Mouse (Mus musculus): ENCODE measurements around the gene Cntnap5a.

Gene Cntnap5a

DNA sequence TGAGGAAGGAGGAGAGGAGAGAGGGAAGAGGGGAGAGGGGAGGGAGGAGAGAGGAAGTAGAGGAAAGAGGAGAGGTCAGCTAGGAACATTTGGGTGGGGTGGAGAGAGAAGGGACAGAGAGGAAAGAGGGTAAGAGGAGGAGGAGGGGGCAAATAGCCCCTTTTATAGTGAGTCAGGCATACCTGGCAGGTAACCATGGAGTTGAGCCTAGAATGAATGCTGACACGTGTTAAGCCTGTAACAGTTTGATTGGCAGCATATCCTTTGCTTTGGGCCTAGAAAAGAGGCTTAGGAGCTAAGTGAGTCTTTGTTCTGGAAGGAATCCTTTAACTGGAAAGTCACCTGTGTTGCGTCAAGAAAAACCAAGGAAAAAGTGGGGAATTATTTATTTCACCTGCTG is 681.6 kb downstream of the Cntnap5a start:
- in situ Hi-C loops (cut with MboI, MseI), result no loop called here

DNA sequence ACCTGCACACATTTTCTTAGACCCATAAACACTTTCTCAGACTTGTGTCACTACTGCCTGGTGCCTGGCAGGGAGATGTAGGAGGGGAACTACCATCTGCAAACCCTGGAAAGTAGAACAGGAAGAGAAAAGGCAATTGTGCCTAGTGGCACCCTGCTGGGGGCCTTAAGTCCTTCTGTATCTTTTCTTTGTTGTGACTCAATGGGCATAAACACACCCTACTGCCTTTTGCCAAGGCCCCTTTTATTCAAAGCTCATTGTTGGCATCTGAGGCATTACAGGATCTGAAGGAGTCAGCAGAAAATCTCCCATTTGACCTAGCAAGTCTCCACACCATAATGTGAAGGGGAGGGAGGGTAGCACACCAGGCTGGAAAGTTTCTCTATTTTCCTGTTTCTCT is 682.2 kb downstream of the Cntnap5a start:
- in situ Hi-C loops (cut with MboI, MseI), result no loop called here

DNA sequence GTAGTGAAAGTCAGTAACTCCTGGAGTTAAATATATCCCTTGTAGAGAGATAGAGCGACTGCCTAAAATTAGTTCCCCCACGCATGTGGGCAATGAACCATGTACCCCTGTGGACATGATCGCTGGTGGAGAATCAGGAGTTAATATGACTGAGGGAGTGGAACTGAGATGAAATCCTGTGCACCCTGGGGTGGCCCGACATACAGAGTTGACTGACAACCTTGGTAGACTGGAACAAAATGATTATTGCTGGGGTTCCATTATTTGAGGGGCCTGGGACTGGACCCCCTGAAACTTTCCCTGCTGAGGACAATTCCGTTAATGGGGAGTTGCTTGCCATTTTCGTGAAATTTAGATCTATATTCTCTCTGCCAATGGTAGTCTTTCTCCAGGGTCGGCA is 683.0 kb downstream of the Cntnap5a start:
- in situ Hi-C loops (cut with MboI, MseI), result no loop called here

GRCm38 (mm10) chr1:116370817-116371216 is 686.3 kb downstream of the Cntnap5a start:
- in situ Hi-C loops (cut with MboI, MseI), result loop anchor here (10.0 kb wide), 1 partner anchor 1496 kb away; no protein-coding TSS in a partner anchor

GRCm38 (mm10) chr1:116373551-116373950 is 689.0 kb downstream of the Cntnap5a start:
- in situ Hi-C loops (cut with MboI, MseI), result loop anchor here (10.0 kb wide), 1 partner anchor 1499 kb away; no protein-coding TSS in a partner anchor

DNA sequence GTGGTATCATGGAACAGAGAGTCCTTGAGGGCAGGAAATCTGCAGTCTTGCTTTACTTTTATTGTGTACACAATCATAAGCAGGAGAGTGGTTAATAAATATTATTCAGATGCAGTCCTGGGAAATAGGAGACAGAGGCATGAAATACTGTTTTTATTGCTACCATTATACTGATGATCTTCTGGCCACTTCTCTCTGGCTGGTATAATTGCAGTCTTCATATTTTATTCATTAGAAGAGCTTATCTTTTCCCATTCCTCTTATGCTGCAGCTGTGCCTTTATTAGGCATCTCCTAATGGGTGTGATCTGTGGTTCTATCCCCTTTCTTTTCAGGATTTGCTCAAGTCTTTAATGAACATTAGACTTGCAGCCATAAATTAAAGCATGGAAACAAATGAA is 707.8 kb downstream of the Cntnap5a start:
- in situ Hi-C loops (cut with MboI, MseI), result no loop called here

DNA sequence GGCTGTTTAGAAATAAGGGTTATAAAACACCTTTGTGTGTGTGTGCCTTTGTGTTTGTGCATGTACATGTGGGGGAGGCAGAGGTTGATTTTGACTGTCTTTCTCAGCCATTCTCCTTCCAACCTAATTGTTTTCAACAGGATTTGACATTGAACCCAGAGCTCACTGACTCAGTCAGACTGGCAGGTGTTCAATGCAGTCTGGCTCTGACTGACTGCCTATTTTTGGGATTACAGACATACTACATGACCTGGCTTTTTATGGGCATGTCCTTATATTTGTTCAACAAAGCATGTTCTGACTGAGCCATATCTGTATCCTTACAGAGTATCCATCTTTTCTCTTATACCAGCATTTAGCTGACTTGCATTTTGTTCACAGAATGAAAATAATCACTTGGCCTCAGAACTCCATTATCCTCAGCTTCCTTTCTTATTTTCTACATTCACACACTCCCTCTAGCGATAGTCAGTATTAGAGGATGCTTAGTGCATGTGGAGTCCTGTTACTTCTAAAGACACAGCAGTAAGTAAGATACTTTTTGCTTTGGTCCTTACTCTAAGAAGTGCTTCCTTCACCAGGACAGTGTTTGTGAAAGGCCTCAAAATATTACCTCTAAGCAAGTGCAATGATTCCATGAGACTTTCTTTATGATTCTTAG is 717.6 kb downstream of the Cntnap5a start:
- in situ Hi-C loops (cut with MboI, MseI), result no loop called here

DNA sequence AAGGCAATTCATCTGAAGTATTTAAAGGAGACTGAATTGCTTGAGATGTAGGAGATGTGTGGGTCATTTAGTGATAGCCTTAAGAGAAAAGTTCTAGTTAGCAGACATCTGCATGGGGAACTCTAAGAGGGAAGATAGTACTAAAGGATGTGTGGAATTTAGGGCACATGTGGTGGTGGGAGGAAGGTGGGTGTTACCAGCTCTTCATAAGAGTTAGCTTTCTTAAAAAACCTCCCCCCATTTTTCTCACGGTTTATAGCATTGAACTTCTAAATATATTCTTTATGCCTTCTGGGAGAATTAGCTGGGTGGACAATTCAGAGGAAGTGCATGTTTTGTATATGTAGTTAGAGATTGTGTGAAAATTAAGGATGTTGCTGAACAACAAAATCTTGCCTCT is 725.3 kb downstream of the Cntnap5a start:
- in situ Hi-C loops (cut with MboI, MseI), result no loop called here

GRCm38 (mm10) chr1:116428396-116428795 is 743.8 kb downstream of the Cntnap5a start:
- in situ Hi-C loops (cut with MboI, MseI), result no loop called here

DNA sequence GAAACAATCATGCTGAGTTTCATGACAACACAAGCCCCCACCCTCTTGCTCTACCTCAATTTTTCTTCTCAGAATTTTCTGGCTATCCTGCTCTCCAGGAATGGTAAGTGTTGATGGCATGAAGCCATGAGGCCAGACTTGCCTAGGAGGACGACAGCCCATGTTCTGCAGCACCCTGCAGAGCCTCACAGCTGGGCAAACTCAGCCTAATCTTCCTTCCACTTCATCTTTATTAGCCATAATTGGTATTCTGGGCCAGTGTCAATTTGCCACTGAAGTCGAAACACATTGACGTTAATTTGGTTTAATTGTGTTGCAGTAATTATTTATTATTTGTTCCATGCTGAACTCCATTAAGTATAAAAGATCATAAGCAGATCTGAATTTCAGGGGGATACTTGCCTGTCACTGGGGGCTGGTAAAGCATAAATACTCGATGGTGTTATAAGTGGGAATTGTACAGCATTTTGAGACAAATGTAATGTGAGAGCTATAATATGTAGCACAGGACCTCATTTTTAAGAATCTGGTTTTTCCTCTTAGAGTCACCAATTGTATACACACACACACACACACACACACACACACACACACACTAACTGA is 770.7 kb downstream of the Cntnap5a start:
- in situ Hi-C loops (cut with MboI, MseI), result no loop called here

DNA sequence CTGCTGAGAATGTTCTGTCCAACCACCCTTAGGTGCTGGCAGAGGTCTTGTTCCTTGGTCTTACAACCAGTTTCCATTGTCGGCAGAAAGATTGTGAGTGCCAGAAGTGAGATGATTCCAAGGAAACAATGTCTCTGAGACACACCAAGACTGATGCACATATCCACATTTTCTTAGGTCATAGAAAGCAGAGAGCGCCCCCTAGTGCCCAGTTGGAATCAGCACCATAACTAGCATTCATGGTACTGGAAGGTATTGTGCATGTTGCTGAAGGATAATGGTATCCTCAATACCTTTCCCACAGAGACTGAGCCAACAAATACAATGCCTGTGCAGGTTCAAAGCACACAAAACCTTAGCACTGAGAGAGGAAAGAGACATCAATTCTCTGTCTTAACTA is 793.1 kb downstream of the Cntnap5a start:
- in situ Hi-C loops (cut with MboI, MseI), result no loop called here

DNA sequence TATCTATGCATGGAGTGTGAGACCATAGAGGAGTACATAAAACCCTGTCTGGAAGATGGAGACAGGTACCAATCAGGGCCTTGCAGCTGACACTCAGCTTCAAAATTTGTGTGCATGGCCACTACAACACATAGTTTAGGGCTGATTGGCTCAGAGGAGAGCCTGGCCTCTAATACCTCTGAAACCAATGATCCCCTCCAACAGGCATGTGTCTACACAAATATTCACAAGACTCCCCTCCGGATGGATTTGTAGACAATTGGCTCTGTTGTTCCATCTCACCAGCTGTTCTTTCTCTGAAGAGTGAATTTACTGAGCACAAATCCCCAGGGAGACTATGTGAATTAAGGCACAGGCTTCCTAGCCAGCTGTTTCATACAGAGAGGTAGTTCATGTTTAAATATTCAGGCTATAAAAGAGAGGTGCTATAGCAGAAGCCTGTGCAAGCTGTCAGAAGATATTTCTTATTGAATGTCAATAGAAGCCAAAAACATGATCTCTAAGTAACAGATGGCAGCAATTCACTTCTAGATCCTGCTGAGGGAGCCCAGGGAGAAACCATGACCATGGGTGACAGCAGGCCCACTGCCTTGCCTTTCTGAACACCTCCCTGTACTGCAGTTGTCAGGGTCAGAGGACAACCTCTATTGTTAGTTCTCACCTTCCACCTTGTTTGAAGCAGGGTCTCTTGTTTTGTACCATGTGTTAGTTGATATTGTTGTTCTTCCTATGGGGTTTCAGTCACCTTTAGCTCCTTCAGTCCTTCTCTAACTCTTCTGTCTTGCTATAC is 804.4 kb downstream of the Cntnap5a start:
- in situ Hi-C loops (cut with MboI, MseI), result no loop called here

DNA sequence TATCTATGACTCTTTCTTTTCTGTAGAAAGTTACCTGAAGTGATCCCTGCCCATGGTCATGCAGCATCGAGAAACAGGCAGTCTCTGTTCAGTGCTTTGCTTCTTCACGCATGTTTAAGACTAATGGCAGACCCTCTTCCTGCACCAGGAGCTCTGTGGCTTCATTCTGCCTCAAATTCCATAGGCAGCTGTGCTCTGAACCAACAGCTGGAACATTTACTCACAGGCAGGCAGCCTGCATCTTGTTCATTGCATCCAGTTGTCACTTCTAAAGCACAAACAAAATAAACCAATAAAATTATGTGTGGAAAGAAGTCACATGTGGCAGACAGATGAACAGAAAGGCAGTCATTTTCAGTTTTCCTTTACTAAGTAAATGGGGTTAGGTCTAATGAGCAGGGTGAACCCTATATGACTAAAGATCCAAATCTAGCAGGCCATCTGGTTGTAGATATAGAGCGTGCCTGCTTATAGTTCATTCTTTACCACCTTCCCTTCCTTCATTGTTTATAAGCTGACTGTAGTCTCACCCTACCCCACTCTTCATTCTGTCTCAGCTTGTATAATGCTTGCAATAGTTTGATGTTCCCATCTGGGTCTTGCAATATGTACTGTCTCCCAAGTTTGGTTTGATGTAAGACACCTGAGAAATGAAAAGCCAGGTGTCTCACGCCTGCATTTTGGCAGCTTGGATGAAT is 893.6 kb downstream of the Cntnap5a start:
- in situ Hi-C loops (cut with MboI, MseI), result no loop called here

GRCm38 (mm10) chr1:116616272-116616671 is 931.7 kb downstream of the Cntnap5a start:
- in situ Hi-C loops (cut with MboI, MseI), result no loop called here

Data from T-helper 2 cell (primary cell).